Mouse (Mus musculus): ENCODE measurements around the gene Fhl1.

DNA sequence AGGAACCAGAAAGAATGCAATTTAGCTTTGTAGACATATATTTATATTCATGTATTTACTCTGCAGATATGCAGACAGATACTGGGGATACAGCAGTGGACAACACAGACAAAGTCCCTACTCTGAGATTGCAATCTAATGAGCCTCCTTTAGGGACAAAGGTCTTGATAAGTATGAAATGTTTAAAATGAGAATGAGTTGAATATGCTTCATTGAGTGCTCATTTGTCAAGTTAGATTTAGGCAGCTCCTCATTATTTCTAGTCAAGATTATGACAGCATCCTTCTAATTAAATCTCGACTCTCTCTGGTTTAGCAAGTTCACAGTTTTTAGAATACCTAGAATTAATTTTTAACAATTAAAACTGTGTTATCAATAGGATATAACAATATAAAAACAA lies 18.9 kb upstream of the Fhl1 start:
- TF ChIP-seq CTCF (IDR thresholded peaks at IDR 0.05; ENCODE audit: extremely low read depth, insufficient read depth, low read length) (no peak), POLR2A (IDR thresholded peaks at IDR 0.05; ENCODE audit: extremely low read depth, insufficient read depth, low read length) (no peak)
